Mouse (Mus musculus): ENCODE results near the gene Arrdc2. TPM values are rescaled to one million over a fixed set of nuclear protein-coding genes. Genes with fewer than 3 reads are reported as not detected.
A peak's percentile ranks its signal among the peaks of the same experiment; 100 is the strongest.

The Arrdc2 gene
- total RNA-seq, 2 experiments from 2014 or later, result 16.9 to 20.2 TPM

DNA sequence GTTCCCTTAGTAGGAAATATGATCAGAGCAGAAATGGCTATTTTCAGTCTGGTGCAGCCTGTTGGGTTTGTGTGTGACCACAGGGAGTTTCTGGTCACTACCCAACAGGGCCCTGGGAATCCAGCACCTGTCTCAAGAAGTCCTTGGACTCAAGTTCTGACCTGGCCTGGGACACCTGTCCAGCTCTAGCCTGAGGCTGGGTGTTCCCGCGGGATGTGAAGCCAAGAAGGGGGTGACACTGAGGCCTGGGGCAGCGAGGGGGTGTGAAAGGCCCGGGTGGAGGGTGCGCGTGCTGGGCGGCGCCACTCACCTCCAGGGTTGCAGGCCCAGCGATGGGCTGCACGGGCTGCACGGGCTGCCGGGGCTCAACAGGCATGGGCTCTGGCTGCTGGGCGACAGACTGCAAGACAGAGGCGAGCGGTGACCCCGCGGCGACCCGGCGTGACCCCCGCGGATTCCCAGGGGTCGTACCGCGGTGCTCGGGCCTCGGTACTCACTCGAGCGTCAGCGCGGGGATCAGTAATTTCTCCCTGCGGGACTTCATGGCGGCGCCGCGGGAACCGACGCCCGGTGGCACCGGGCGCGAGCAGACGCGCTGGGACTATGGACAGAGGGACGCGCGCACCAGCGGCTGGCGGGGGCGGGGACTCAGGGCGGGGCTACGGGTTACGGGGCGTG lies 43.0 kb downstream of the Arrdc2 start:
- intact Hi-C loops (cut with DNase I), result loop anchor here (5.0 kb wide), 1 partner anchor 34 kb away; the partner anchor contains the start of gene Mpv17l2
- no peak for DNase-seq (ENCODE audit: low spot score in 2 of 2)

DNA sequence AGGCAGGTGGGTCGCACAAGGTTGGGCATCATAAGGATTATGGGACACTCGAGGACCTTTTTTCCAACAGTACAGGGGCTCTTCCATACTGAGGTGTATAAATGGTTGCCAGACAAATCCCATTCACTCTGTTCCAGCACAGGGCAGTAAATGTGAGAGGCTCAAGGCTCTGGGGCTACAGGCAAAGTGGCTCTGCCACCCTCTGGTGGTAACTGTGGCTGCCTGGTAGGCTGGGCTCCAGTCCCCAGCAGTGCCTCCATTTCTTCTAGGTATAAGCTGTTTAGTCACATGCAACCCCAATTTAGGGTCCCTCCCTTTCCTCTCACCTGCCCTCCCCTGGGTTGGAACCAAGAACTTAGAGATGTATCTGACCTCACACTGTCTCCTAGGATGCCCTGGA lies 44.1 kb downstream of the Arrdc2 start:
- intact Hi-C loops (cut with DNase I), result loop anchor here (5.0 kb wide), 1 partner anchor 33 kb away; the partner anchor contains the start of gene Mpv17l2
- DNase-seq (ENCODE audit: low spot score in 2 of 2), result no peak

DNA sequence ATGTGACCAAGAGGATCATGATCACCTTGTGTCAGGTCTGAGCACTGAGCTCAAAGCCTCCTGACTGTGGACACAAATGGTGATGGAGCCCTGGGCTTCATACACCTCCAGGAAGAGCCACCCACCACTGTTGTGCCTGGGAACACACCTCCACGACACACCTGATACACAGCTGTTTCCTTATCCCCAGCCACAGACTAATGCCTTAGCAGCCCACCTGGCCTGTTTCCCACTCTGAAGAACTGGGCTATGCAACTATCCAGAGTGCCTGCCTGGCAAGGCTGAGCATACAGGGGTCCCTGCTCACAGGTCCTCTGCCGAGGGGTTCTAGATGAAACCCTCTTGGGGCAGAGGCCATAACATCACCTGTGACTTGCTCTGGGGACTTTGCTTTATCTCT lies 45.3 kb downstream of the Arrdc2 start:
- intact Hi-C loops (cut with DNase I), result no loop called here
- DNase-seq (ENCODE audit: low spot score in 2 of 2), result no peak

DNA sequence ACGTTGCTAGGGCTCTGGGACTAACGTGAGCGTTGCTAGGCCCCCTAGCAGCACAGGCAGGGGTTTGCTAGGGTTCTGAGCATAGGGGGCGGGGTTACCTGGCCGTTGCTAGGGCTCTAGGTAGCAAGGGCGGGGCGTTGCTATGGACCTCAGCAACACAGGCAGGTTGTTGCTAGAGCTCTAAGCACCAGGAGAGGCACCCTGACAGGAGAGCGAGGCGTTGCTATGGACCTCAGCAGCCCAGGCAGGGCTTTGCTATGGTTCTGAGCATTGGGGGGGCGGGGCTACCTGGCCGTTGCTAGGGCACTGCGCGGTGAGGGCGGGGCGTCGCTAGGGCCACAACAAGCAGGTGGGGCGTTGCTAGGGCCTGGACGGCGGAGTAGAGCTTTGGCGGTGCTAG lies 46.8 kb downstream of the Arrdc2 start:
- intact Hi-C loops (cut with DNase I), result loop anchor here (2.0 kb wide), 1 partner anchor 16 kb away; the partner anchor contains the start of gene Pik3r2
- DNase-seq (ENCODE audit: low spot score in 2 of 2), result no peak

DNA sequence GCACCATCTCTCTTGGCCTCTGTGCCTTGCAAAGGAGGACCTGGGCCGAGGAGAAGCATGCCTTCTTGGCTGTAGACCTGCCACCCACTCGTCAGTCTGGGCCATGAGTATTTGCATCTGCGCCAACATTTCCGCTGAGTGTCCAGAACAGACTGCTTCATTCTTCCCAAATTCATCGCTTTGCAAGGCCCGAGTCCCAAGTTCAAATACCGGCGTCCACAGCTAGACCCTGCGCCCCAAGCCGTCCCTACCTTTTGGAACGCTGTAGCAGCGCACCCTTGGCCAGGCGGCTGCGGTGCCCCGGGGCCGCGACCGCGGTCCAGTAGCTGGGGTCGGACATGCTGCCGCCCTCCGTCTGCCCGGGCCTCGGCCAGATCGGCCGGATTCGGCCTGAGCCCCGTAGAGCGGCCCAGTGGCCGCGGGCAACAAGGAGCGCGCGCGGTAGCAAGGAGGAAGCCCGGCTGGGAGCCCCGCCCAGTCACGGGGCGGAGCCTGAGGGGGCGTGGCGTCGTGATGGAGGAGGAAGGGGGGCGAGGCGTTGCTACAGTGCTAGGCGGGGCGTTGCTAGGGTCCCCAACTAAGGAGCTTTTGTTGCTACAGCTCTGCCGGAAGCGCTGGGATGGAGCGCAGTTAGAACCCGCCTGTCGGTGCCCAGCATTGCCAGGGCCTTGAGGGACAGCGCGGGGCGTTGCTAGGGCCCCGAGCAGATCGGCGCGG lies 47.4 kb downstream of the Arrdc2 start:
- intact Hi-C loops (cut with DNase I), result loop anchor here (2.0 kb wide), 1 partner anchor 15 kb away; the partner anchor contains the start of gene Pik3r2
- peak; percentile 95 to 96 for DNase-seq (ENCODE audit: low spot score in 2 of 2)

DNA sequence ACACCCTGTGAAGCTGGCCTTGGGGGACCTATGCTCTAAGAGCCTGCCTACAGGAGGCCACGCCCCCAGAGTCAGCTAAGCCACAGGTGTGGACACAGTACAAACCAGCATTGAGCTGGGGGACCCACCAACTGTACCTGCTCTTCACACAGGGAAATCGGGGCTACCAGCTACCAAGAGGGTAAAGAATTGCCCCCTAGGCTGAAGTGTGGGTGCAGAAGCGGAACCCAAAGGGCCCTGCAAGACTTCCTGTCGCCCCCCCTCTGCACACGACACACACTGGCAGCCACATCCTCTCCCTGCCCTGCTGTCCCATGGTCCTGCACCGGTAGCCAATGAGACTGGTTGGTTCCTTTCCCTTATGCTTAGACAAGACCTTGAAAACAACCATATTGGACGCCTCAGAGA lies 48.2 kb downstream of the Arrdc2 start:
- intact Hi-C loops (cut with DNase I), result no loop called here
- no peak for DNase-seq (ENCODE audit: low spot score in 2 of 2)

DNA sequence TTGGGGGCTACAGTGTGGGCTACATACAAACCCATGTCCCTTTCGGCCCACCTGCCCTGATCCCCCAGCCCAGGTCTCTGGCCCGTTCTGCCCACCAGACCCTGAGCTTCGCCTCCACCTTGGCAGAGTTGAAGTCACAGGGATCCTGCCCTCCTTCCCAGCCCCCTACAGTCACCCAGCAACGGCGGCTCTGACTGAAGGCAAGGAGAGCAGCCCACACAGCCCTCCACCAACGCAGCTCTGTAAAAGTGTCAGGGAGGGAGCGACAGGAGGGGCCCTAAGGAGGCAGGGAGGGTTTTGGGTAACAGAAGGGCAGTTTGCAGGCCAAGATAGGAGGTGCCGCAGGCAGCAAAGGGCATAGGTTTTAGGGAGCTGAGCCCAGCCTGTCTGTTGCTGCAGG lies 48.7 kb downstream of the Arrdc2 start:
- intact Hi-C loops (cut with DNase I), result no loop called here
- peak in 1 of 2 experiments; percentile 63 for DNase-seq (ENCODE audit: low spot score in 2 of 2)

DNA sequence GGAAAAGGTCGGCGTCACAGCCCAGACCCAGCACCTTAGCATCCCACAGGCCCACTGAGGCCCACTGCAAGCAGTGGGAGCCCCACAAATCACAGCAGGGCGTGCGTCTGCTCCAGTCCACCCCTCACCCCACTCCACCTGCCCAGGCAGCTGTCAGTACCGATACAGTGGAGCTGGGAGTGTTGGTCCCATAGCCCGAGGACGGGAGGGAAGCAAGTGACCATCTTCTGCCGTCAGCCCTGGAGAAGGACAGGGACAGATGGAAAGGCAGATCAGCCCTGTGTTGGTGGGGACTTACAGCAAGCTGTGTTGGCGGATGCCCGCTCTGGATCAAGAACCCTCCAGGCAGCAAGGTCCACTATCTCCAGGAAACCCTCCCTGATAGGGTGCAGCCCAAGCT lies 50.5 kb downstream of the Arrdc2 start:
- no peak for DNase-seq (ENCODE audit: low spot score in 2 of 2)
- intact Hi-C loops (cut with DNase I), result no loop called here

DNA sequence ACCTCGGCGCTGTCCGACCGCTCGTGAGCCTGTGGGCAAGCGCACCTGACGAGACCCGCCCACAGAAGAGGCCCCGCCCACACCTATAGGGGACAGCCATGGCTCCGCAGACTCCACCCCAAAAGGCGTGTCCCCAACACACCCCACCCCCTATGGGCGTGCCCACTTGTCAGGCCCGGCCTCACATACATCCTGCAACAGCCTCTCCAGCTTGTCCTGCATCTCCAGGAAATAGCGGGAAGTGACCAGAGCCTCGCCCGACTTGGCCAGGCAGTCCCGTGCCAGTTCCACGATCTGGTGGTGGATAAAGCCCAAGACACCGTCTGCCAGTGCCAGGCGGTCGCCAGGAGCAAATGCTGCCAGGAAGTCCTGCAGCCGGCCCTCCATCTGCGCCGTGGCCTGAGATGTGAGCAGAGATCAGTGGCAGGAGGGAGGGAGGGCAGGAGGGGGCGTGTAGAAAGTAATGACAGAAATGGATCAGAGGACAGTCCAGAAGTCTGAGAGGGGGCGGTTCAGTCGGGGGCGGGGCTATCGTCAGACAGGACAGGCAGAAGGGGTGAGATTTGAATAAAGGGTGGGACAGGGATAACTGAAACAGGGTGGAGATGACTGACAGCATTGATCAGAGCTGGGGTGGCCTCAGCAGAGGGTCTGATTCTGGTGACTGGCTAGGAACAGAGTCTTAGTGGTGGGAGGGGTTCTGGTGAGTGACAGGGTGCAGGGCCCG lies 51.4 kb downstream of the Arrdc2 start:
- DNase-seq (ENCODE audit: low spot score in 2 of 2), result no peak
- intact Hi-C loops (cut with DNase I), result no loop called here

DNA sequence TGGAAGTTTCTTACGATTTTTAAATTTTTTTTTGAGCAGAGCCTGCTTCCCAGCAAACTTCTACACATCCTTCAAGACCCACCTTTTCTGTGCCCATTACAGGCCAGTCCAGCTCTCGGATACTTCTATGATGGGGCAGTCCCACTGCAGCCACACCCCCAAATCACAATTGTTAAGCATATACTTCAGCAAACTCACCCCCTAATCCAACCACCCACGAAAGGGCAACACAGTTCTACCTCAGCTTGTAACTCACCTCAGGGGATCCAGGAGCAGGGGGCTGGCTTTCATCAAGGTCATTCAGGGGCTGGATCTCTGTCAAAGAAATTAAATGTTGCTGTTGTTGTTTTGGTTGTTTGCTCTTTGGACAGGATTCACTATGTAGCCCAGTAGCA lies 52.5 kb downstream of the Arrdc2 start:
- DNase-seq (ENCODE audit: low spot score in 2 of 2), result no peak
- intact Hi-C loops (cut with DNase I), result no loop called here

DNA sequence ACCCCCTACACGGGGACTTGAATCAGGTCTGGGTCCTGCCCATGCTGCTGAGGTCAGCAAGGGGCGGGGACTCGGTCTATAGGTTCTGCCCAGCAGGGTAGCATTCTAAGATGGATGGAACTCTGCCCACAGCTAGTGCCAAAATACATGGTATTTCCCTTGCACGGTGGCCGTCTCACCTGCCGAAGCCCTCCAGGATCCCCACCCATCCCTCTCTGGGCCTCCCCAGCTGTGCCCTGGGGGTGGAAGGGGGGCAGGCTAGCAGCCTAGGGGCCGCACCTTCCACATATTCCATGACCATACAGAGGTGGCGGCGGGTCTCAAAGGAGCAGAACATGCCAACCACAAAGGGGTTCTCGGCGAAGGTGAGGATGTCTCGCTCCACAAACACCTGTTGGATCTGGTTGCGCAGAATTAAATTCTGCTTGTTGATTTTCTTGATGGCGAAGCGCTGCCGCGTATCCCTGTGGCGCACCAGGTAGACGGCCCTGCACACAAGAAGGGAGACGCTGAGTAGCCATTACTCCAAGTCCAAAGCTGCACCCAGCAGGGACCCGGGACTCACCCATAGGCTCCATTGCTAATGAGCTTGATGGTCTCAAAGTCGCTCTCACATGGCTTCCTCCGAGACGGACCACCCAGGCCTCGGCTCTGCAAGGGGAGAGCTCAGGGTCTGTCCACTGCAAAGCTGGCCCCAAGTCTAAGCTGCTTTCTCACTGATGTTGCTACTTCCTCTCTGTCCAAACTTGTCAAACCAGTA lies 53.0 kb downstream of the Arrdc2 start:
- no peak for DNase-seq (ENCODE audit: low spot score in 2 of 2)
- intact Hi-C loops (cut with DNase I), result no loop called here

Small RNAs within 50 kb of the gene (microRNA-seq; reads per million reads assigned to microRNA genes)
- 10.1 reads per million, percentile 29 among the genes with 10 or more reads in this experiment for gene Mir7240

Other genes with a start within 250 kb of the Arrdc2 start
- 10 to 100 TPM; 47.5 to 53.0 TPM for gene Isyna1, start 245.3 kb downstream of the Arrdc2 start, total RNA-seq (2021)
- 100 to 1,000 TPM; 257 to 265 TPM for gene Ssbp4, start 230.8 kb downstream of the Arrdc2 start, total RNA-seq (2021)
- gene Lrrc25, start 223.6 kb downstream of the Arrdc2 start, total RNA-seq (2021), result 1 to 10 TPM in 1 of 2 experiments, under 1 TPM in 1; 0.44 to 1.2 TPM
- gene Gdf15, start 207.3 kb downstream of the Arrdc2 start, total RNA-seq (2021), result not detected
- gene Pgpep1, start 179.3 kb downstream of the Arrdc2 start, total RNA-seq (2021), result 10 to 100 TPM; 11.6 to 17.2 TPM
- 10 to 100 TPM; 59.1 to 69.8 TPM for gene Lsm4, start 166.5 kb downstream of the Arrdc2 start, total RNA-seq (2021)
- 100 to 1,000 TPM; 219 to 272 TPM for gene Jund, start 140.8 kb downstream of the Arrdc2 start, total RNA-seq (2021)
- under 1 TPM; 0.10 to 0.34 TPM for gene Iqcn, start 136.3 kb downstream of the Arrdc2 start, total RNA-seq (2021)
- gene Gm3336, start 121.2 kb downstream of the Arrdc2 start, total RNA-seq (2021), result not detected
- gene Pde4c, start 116.0 kb downstream of the Arrdc2 start, total RNA-seq (2021), result 1 to 10 TPM in 1 of 2 experiments, under 1 TPM in 1; 0.89 to 2.0 TPM
- 100 to 1,000 TPM; 824 to 964 TPM for gene Rab3a, start 85.0 kb downstream of the Arrdc2 start, total RNA-seq (2021)
- 10 to 100 TPM; 33.9 to 41.5 TPM for gene Mpv17l2, start 78.8 kb downstream of the Arrdc2 start, total RNA-seq (2021)
- 100 to 1,000 TPM; 152 to 164 TPM for gene Pik3r2, start 63.0 kb downstream of the Arrdc2 start, total RNA-seq (2021)
- gene Mast3, start 34.7 kb downstream of the Arrdc2 start, total RNA-seq (2021), result 100 to 1,000 TPM; 312 to 338 TPM
- 1 to 10 TPM in 1 of 2 experiments, under 1 TPM in 1; 0.86 to 1.1 TPM for gene Il12rb1, start 31.3 kb downstream of the Arrdc2 start, total RNA-seq (2021)
- 10 to 100 TPM; 18.3 to 27.0 TPM for gene Kcnn1, start 23.5 kb upstream of the Arrdc2 start, total RNA-seq (2021)
- gene Ccdc124, start 34.2 kb upstream of the Arrdc2 start, total RNA-seq (2021), result 100 to 1,000 TPM in 1 of 2 experiments, 10 to 100 TPM in 1; 88.6 to 108 TPM
- gene Slc5a5, start 53.0 kb upstream of the Arrdc2 start, total RNA-seq (2021), result 10 to 100 TPM in 1 of 2 experiments, 1 to 10 TPM in 1; 8.9 to 12.1 TPM
- 100 to 1,000 TPM; 558 to 677 TPM for gene Rpl18a, start 57.7 kb upstream of the Arrdc2 start, total RNA-seq (2021)
- gene Map1s, start 66.2 kb upstream of the Arrdc2 start, total RNA-seq (2021), result 10 to 100 TPM; 78.7 to 82.1 TPM

All from left cerebral cortex, postnatal 36 days (tissue).